Mouse (Mus musculus) lung, embryonic 14.5 days (tissue): ENCODE data around the gene Rps6ka1. TPM values are rescaled to one million over a fixed set of nuclear protein-coding genes. Genes with fewer than 3 reads are reported as not detected.

Source experiments
- ATAC-seq: fragments of 200-750 bp; cut with Nextera tagmentation; 2 replicates; pipeline ENCODE4 v1.8.0; 2017; ENCODE audit warnings: mild to moderate bottlenecking, moderate TSS enrichment, moderate library complexity; ENCODE audit not compliant: insufficient read depth
- DNase-seq: peaks from one replicate; pipeline ENCODE4 v3.0.0-alpha.2; 2015
- H3K27ac ChIP-seq: fragments of 300-500 bp; sonication (generic); 2 replicates; pipeline ENCODE4 v1.5.1; 2014; ENCODE audit warnings: low read depth, mild to moderate bottlenecking, moderate library complexity
- H3K27me3 ChIP-seq: fragments of 300-500 bp; sonication (generic); 2 replicates; pipeline ENCODE4 v1.6.1; 2014; ENCODE audit warnings: low read length, control low read depth; ENCODE audit not compliant: insufficient read depth
- H3K36me3 ChIP-seq: fragments of 300-500 bp; sonication (generic); 2 replicates; pipeline ENCODE4 v1.6.1; 2014; ENCODE audit warnings: control low read depth; ENCODE audit not compliant: insufficient read depth
- H3K4me1 ChIP-seq: fragments of 300-500 bp; sonication (generic); 2 replicates; pipeline ENCODE4 v1.6.1; 2014; ENCODE audit warnings: antibody characterized with exemption, control low read depth; ENCODE audit not compliant: insufficient read depth
- H3K4me2 ChIP-seq: fragments of 300-500 bp; sonication (generic); 2 replicates; pipeline ENCODE4 v1.6.1; 2014; ENCODE audit warnings: mild to moderate bottlenecking
- H3K4me3 ChIP-seq: fragments of 300-500 bp; sonication (generic); 2 replicates; pipeline ENCODE4 v1.5.1; 2014; ENCODE audit warnings: low read depth, low read length
- H3K9ac ChIP-seq: fragments of 300-500 bp; sonication (generic); 2 replicates; pipeline ENCODE4 v1.6.1; 2014
- H3K9me3 ChIP-seq: fragments of 300-500 bp; sonication (generic); 2 replicates; pipeline ENCODE4 v1.6.1; 2016; ENCODE audit warnings: low read depth, low read length, control low read depth
- CTCF ChIP-seq: IDR thresholded peaks from 2 replicates; pipeline ENCODE4 v1.5.1; 2016; ENCODE audit warnings: antibody characterized with exemption, low read depth
- WGBS: fragments of 180-500 bp; shearing (Covaris S2); extraction: QIAGEN DNeasy Blood & Tissue Kit; methylation state at CpG from one replicate; pipeline ENCODE4 v1.1.7; 2014; 5-methylcytosine and 5-hydroxymethylcytosine counted together
- polyA plus RNA-seq: library from polyadenylated mRNA; unstranded; fragments of >200 nt; fragmentation: Nextera tagmentation; extraction: Ambion mirVana; gene quantifications from 2 replicates; pipeline ENCODE4 v1.2.1, GENCODE M21; 2014

The Rps6ka1 gene
- polyA plus RNA-seq, 1 experiment from 2014 or later, result 49.5 TPM

GRCm38 (mm10) chr4:133881399-133881798, 6.2 kb downstream of the Rps6ka1 start:
- Histone ChIP-seq H3K4me3 (no peak overlapping the region), H3K9me3 (no peaks in the 10 kb centered on the region), H3K27me3 (no peaks in the 10 kb centered on the region), H3K4me2 (no peak overlapping the region), H3K4me1 (peaks cover 6% of the 10 kb centered on the region; the same call in 1 of the 2 replicates), H3K36me3 (peaks cover 7% of the 10 kb centered on the region; the same call in 1 of the 2 replicates), H3K27ac (no peak overlapping the region), H3K9ac (no peak overlapping the region)
- DNase-seq, result no peak
- no peak for TF ChIP-seq CTCF
- no peak for ATAC-seq
- WGBS, result 59% methylated on average over 4 of the region's 4 CpGs

DNA sequence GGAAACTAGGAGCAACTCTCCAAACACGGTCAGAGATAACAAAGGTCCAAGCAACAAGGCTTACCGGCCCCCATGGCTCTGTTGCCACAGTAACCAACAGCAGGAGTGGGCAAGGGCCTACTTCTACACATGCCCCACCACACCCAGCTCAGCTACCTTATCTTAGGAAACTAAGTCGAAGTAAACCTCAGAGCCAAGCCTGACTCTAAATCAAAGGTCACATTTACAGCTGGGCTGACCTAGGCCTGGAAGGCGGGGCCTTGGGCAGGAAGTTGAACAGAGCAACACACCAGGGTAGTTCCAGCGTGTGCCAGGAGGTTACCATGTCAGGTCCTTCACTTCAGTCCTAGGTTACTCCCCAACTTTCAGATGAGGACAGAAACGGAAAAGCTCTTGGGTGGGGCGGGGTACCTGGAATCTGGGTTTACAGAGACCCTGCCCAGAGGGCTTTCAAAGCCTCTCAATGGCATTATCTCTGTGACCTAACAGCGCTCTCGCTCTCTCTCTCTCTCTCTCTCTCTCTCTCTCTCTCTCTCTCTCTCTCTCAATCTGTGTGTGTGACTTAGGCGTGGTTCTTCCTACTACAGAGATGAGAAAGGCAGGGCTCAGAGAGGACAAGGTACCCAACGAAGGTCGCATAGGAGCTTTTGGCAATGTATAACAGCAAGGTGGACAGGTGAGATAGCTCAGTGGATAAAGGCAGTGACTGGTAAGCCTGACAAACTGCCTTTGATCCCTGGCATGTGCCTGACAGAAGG, 8.3 kb downstream of the Rps6ka1 start:
- H3K27me3 ChIP-seq, result no peaks in the 10 kb centered on the region
- H3K9me3 ChIP-seq, result no peaks in the 10 kb centered on the region
- peaks cover 7% of the 10 kb centered on the region; the same call in 1 of the 2 replicates for H3K36me3 ChIP-seq
- WGBS, result 59% methylated on average over 12 of the region's 12 CpGs
- ATAC-seq (no peak), DNase-seq (no peak)
- H3K4me3 ChIP-seq, result no peak overlapping the region
- no peak overlapping the region for H3K9ac ChIP-seq
- H3K27ac ChIP-seq, result no peak overlapping the region
- no peak overlapping the region for H3K4me2 ChIP-seq
- 0 out of 2 replicates have a peak, but pooled peaks cover 2% of the 10 kb centered on the region for H3K4me1 ChIP-seq
- no peak for TF ChIP-seq CTCF

DNA sequence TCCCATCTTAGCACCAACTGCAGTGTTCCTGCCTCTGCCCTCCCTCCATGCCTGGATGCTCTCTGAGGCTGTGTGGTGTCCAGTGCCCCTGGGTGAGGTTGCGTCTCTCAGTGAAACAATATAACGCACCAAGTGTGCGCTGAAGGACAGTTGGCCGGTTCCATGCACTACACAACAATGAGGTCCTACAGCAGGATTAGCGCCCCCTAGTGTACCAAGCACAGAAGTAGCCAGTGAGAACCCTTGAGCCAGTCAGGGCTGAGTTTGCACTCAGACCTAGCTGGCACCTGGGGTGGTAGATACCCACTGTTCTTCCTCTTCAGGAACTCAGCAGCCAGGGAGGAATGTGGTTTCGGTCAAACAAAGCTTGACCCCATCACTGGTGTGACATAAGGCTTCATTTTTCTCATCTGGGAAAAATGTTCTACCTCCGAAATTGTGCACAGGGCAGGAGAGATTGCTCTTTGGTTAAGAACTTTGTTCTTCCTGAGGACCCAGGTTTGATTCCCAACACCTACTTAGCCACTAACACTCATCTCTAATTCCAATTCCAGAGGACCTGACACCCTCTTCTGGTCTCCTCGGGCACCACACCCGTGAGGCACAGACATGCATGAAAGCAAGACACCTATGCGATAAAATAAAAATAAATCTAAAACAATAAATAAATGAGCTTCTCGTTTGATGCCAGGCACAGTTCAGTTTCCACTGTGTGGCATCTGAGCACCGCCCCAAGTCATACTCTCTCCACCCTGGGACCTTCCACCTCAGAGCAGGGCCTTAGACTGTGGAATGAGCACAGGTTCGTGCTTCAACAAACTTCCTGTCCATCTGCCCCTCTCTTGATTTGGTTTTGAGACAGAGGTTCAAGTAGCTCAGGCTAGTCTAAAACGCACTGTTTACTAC, 9.5 kb downstream of the Rps6ka1 start:
- peak; percentile 44 for DNase-seq
- H3K36me3 ChIP-seq, result peaks cover 7% of the 10 kb centered on the region; the same call in 1 of the 2 replicates

DNA sequence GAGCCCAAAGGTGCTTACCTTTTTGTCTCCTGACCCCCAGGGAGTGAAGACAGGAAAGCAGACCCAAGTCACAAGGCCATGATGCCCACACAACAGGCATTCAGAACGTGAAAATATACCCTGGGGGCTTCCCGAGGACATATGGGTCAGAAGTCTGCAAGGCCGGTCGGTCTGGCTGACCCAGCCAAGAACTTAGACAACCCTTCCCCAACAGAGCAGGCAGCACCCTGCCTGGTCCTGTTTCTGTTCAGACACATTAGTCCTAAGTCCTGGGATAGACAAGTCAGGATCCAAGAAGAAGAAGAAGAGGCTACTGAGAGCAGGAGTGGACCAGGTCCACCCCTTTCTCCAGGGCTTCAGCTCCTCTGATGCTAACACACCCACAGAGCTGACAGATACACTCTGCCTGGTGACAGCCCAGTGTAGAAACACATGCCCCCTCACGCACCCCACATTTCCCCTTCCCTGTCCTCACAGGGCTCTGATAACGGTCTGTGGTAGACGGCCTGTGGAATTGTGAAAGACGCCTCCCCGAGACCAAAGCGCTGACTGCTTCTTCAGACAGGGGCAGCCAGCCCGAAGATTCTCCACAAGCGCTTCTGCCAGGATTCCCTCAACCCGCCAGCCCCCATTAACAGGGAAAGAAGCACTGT, 12.6 kb downstream of the Rps6ka1 start:
- DNase-seq (no peak), ATAC-seq (no peak)
- Histone ChIP-seq H3K4me2 (no peak overlapping the region), H3K27me3 (no peaks in the 10 kb centered on the region), H3K4me1 (0 out of 2 replicates have a peak, but pooled peaks cover 2% of the 10 kb centered on the region), H3K4me3 (no peak overlapping the region), H3K9me3 (no peaks in the 10 kb centered on the region), H3K9ac (0 out of 2 replicates have a peak overlapping the region, but pooled peaks have one; percentile 8), H3K36me3 (peaks cover 11% of the 10 kb centered on the region; the same call in 1 of the 2 replicates), H3K27ac (no peak overlapping the region)
- TF ChIP-seq CTCF, result no peak
- 59% methylated on average over 13 of the region's 13 CpGs for WGBS

More for the DNA sequence above, 9.5 kb downstream of the Rps6ka1 start:
- TF ChIP-seq CTCF, result peak; percentile 59
- H3K4me3 ChIP-seq, result no peak overlapping the region
- H3K9me3 ChIP-seq, result no peaks in the 10 kb centered on the region
- H3K27ac ChIP-seq, result no peak overlapping the region
- no peaks in the 10 kb centered on the region for H3K27me3 ChIP-seq
- H3K4me2 ChIP-seq, result no peak overlapping the region
- no peak overlapping the region for H3K9ac ChIP-seq
- 0 out of 2 replicates have a peak, but pooled peaks cover 2% of the 10 kb centered on the region for H3K4me1 ChIP-seq
- ATAC-seq, result no peak
- 85% methylated on average over 14 of the region's 14 CpGs for WGBS

DNA sequence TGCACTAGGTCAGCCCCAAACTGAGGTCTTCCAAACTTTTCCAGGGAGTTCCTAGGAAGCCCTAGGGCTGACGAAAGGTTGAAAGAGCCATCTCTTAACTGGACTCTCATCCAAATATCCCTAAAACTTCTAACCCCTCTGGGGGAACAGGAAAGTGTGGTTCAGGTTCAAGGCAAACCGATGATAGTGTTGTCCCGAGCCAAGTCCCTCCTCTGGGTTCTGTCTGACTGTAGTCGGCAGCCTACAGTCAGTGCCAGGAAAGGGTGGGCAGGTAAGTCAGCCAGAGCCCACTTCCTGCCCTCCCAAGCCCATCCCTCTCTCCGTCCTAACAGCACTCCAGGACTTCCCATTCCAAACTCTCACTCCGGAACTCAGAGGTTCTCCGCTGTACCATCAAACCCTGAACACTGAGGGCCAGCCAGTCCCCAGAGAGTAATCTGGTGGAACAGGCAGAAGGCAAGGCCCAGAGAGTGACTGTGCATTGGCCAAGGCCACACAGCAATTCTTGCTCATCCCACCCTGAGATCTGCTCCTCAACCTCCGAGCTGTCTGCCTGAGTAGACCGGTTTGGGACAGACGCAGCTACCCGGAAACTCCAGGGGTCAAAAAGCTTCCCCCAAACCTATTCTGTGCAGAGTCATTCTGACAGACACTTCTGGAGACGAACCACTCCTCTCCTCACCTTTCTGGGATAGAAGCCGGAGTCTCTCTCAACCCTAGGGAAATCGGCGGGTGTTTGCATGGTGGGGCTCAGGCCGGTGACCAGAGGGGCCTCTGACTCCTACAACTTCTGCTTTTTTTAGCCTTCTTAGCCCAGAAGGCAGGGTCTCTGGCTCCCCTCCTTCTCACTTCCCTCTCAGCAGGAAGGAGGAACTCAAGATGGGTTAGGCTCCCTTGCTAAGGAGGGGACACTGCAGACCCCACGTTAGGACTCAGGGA, 13.4 kb downstream of the Rps6ka1 start:
- Histone ChIP-seq H3K9me3 (no peaks in the 10 kb centered on the region), H3K9ac (no peak overlapping the region), H3K27me3 (no peaks in the 10 kb centered on the region), H3K4me1 (0 out of 2 replicates have a peak, but pooled peaks cover 1% of the 10 kb centered on the region), H3K4me2 (peak overlapping the region; percentile 3; the same call in 1 of the 2 replicates), H3K4me3 (no peak overlapping the region), H3K36me3 (peaks cover 12% of the 10 kb centered on the region; the same call in 1 of the 2 replicates), H3K27ac (0 out of 2 replicates have a peak overlapping the region, but pooled peaks have one; percentile 12)
- 73% methylated on average over 17 of the region's 17 CpGs for WGBS
- ATAC-seq, result no peak
- no peak for TF ChIP-seq CTCF
- DNase-seq, result no peak
